Mouse (Mus musculus) liver, postnatal 0 days (tissue): ENCODE measurements around the gene Ccdc60.

Experiments used
- CTCF ChIP-seq: sonication (generic); IDR thresholded peaks from 2 replicates; pipeline ENCODE4 v1.5.1; 2016; ENCODE audit warnings: antibody characterized with exemption, low read depth
- EP300 ChIP-seq: IDR thresholded peaks from 2 replicates; pipeline ENCODE4 v1.6.1; 2016; ENCODE audit warnings: antibody characterized with exemption, low read depth, mild to moderate bottlenecking

- TF ChIP-seq CTCF (no peak), EP300 (no peak)
Measured at GRCm38 (mm10) chr5:116322365-116323027, 33.7 kb upstream of the Ccdc60 start.
